ENCODE assay signal across 15 mouse cellular contexts in genomic region chr19:47563715-47564114, GRCm38 (mm10). TPM values are rescaled to one million over a fixed set of nuclear protein-coding genes. Genes with fewer than 3 reads are reported as not detected.
DNase-seq lines count a peak whose midpoint lies in the region; ATAC-seq and TF ChIP-seq lines count a peak whose summit lies in the region.
"Had no signal": no experiment of that assay in that cellular context is flagged by ENCODE, and none has a peak within 500 bp of the region (broad histone marks: within the 10 kb centered on the region; RNA-seq: fewer than 3 reads in every experiment).

No protein-coding gene starts in this region.

- H3K36me3 ChIP-seq in intestine, embryonic 14.5 days (ENCODE audit: control insufficient read depth, insufficient read depth, low read length), result no peaks in the 10 kb centered on the region
- H3K36me3 ChIP-seq in intestine, postnatal 0 days (ENCODE audit: control insufficient read depth, insufficient read depth), result no peaks in the 10 kb centered on the region
- no peaks in the 10 kb centered on the region for H3K36me3 ChIP-seq in kidney, embryonic 16.5 days (ENCODE audit: insufficient read depth, low read length)
- no peaks in the 10 kb centered on the region for H3K36me3 ChIP-seq in lung, embryonic 16.5 days (ENCODE audit: control insufficient read depth, insufficient read depth, low read length)
- H3K36me3 ChIP-seq in stomach, embryonic 16.5 days (ENCODE audit: control insufficient read depth, insufficient read depth, low read length), result no peaks in the 10 kb centered on the region
- H3K36me3 ChIP-seq: embryonic facial prominence, embryonic 12.5 days; forebrain, embryonic 15.5 days had no signal

- no peak overlapping the region for H3K27ac ChIP-seq in intestine, embryonic 14.5 days (ENCODE audit: low read depth)
- no peak overlapping the region for H3K27ac ChIP-seq in intestine, postnatal 0 days (ENCODE audit: low read depth, low read length)
- H3K27ac ChIP-seq in kidney, embryonic 16.5 days (ENCODE audit: low read length), result no peak overlapping the region
- no peak overlapping the region for H3K27ac ChIP-seq in lung, embryonic 16.5 days (ENCODE audit: low read length)
- no peak overlapping the region for H3K27ac ChIP-seq in stomach, embryonic 16.5 days (ENCODE audit: low read length)
- H3K27ac ChIP-seq: embryonic facial prominence, embryonic 12.5 days; forebrain, embryonic 15.5 days had no signal

- no peak overlapping the region for H3K9ac ChIP-seq in intestine, embryonic 14.5 days (ENCODE audit: low read length)
- H3K9ac ChIP-seq in intestine, postnatal 0 days (ENCODE audit: low read depth, low read length), result no peak overlapping the region
- H3K9ac ChIP-seq in kidney, embryonic 16.5 days (replicated peaks; ENCODE audit: low read length), result no peak overlapping the region
- H3K9ac ChIP-seq in lung, embryonic 16.5 days (ENCODE audit: low read length), result no peak overlapping the region
- H3K9ac ChIP-seq in stomach, embryonic 16.5 days (ENCODE audit: low read length), result no peak overlapping the region
- H3K9ac ChIP-seq: embryonic facial prominence, embryonic 12.5 days; forebrain, embryonic 15.5 days had no signal

- no peak for ATAC-seq in intestine, embryonic 14.5 days (replicated peaks; ENCODE audit: low FRiP score, low TSS enrichment, low read depth)
- ATAC-seq in intestine, postnatal 0 days, result no peak
- ATAC-seq in kidney, embryonic 16.5 days (ENCODE audit: low FRiP score, low TSS enrichment), result no peak
- 0 out of 2 replicates have a peak, but pooled peaks have one; percentile 24 for ATAC-seq in lung, embryonic 16.5 days (ENCODE audit: low read depth)
- ATAC-seq in stomach, embryonic 16.5 days (ENCODE audit: insufficient read depth, low FRiP score), result no peak
- ATAC-seq: forebrain, embryonic 15.5 days had no signal

- no peak for DNase-seq in intestine, embryonic 14.5 days (ENCODE audit: low spot score)
- no peak for DNase-seq in kidney, postnatal 14 days
- no peak for DNase-seq in lung, adult 18-20 months
- DNase-seq: adrenal gland, postnatal 14 days; cerebellum, adult 11-12 months; cerebellum, adult 9-10 months; cerebellum, postnatal 25 days; gastrocnemius, postnatal 36 days; heart, postnatal 10 days had no signal

- no peaks in the 10 kb centered on the region for H3K27me3 ChIP-seq in intestine, embryonic 14.5 days (replicated peaks; ENCODE audit: control insufficient read depth, insufficient read depth, low read length)
- no peaks in the 10 kb centered on the region for H3K27me3 ChIP-seq in intestine, postnatal 0 days (replicated peaks; ENCODE audit: control insufficient read depth, insufficient read depth, low read length)
- H3K27me3 ChIP-seq in kidney, embryonic 16.5 days (ENCODE audit: insufficient read depth, low read length), result no peaks in the 10 kb centered on the region
- H3K27me3 ChIP-seq in lung, embryonic 16.5 days (ENCODE audit: control insufficient read depth, insufficient read depth, low read depth, low read length), result no peaks in the 10 kb centered on the region
- H3K27me3 ChIP-seq in stomach, embryonic 16.5 days (ENCODE audit: control insufficient read depth, insufficient read depth, low read length), result no peaks in the 10 kb centered on the region
- H3K27me3 ChIP-seq: embryonic facial prominence, embryonic 12.5 days; forebrain, embryonic 15.5 days had no signal

- no peak for TF ChIP-seq CTCF in intestine, postnatal 0 days (IDR thresholded peaks at IDR 0.05; ENCODE audit: low read depth)

- H3K9me3 ChIP-seq in intestine, embryonic 14.5 days (ENCODE audit: control insufficient read depth, low read length), result no peaks in the 10 kb centered on the region
- H3K9me3 ChIP-seq in intestine, postnatal 0 days (ENCODE audit: control insufficient read depth), result no peaks in the 10 kb centered on the region
- H3K9me3 ChIP-seq in kidney, embryonic 16.5 days (ENCODE audit: low read length), result no peaks in the 10 kb centered on the region
- no peaks in the 10 kb centered on the region for H3K9me3 ChIP-seq in lung, embryonic 16.5 days (ENCODE audit: control insufficient read depth, low read length)
- no peaks in the 10 kb centered on the region for H3K9me3 ChIP-seq in stomach, embryonic 16.5 days (replicated peaks; ENCODE audit: control insufficient read depth, low read length)
- H3K9me3 ChIP-seq: embryonic facial prominence, embryonic 12.5 days; forebrain, embryonic 15.5 days had no signal

- H3K4me1 ChIP-seq in intestine, embryonic 14.5 days (replicated peaks; ENCODE audit: control insufficient read depth, insufficient read depth, low read length), result peaks cover 15% of the 10 kb centered on the region; the same call in 1 of the 2 replicates
- 0 out of 2 replicates have a peak, but pooled peaks cover 2% of the 10 kb centered on the region for H3K4me1 ChIP-seq in intestine, postnatal 0 days (replicated peaks; ENCODE audit: control insufficient read depth, insufficient read depth, low read length)
- peaks cover 17% of the 10 kb centered on the region; the same call in 1 of the 2 replicates for H3K4me1 ChIP-seq in kidney, embryonic 16.5 days (ENCODE audit: insufficient read depth, low read length)
- peaks cover 17% of the 10 kb centered on the region for H3K4me1 ChIP-seq in lung, embryonic 16.5 days (replicated peaks; ENCODE audit: control insufficient read depth, insufficient read depth, low read length)
- H3K4me1 ChIP-seq in stomach, embryonic 16.5 days (ENCODE audit: control insufficient read depth, insufficient read depth, low read length), result peaks cover 22% of the 10 kb centered on the region
- H3K4me1 ChIP-seq: embryonic facial prominence, embryonic 12.5 days had no signal

- H3K4me2 ChIP-seq in intestine, embryonic 14.5 days (ENCODE audit: low read length), result peak overlapping the region; percentile 39
- H3K4me2 ChIP-seq in intestine, postnatal 0 days (replicated peaks; ENCODE audit: low read depth), result no peak overlapping the region
- peak overlapping the region; percentile 28 for H3K4me2 ChIP-seq in kidney, embryonic 16.5 days (replicated peaks; ENCODE audit: low read depth, low read length)
- peak overlapping the region; percentile 38 for H3K4me2 ChIP-seq in lung, embryonic 16.5 days (ENCODE audit: low read depth, low read length)
- peak overlapping the region; percentile 34 for H3K4me2 ChIP-seq in stomach, embryonic 16.5 days (ENCODE audit: low read depth, low read length)
- H3K4me2 ChIP-seq: embryonic facial prominence, embryonic 12.5 days; forebrain, embryonic 15.5 days had no signal

- WGBS in intestine, embryonic 14.5 days, result 27% methylated on average over 13 of the region's 13 CpGs
- 49% methylated on average over 13 of the region's 13 CpGs for WGBS in intestine, postnatal 0 days
- 34% methylated on average over 13 of the region's 13 CpGs for WGBS in kidney, embryonic 16.5 days
- 29% methylated on average over 13 of the region's 13 CpGs for WGBS in lung, embryonic 16.5 days
- whole genome bisulfite sequencing in stomach, embryonic 16.5 days, result 28% methylated on average over 13 of the region's 13 CpGs

- 0 out of 2 replicates have a peak overlapping the region, but pooled peaks have one; percentile 3 for H3K4me3 ChIP-seq in intestine, embryonic 14.5 days (ENCODE audit: low read depth, low read length)
- H3K4me3 ChIP-seq in intestine, postnatal 0 days (ENCODE audit: low read depth, low read length), result no peak overlapping the region
- no peak overlapping the region for H3K4me3 ChIP-seq in kidney, embryonic 16.5 days (ENCODE audit: low read length)
- no peak overlapping the region for H3K4me3 ChIP-seq in lung, embryonic 16.5 days (ENCODE audit: low read length)
- H3K4me3 ChIP-seq in stomach, embryonic 16.5 days (replicated peaks; ENCODE audit: low read length), result no peak overlapping the region
- H3K4me3 ChIP-seq: embryonic facial prominence, embryonic 12.5 days; forebrain, embryonic 15.5 days had no signal

RNA-seq across cellular contexts. Expression of gene Slk, which starts 15.8 kb away (rescaled TPM):
- 21.1 and 24.5 TPM in 2 replicates for polyA plus RNA-seq in intestine, embryonic 14.5 days (2014; fragmentation: Nextera tagmentation; extraction: Ambion mirVana)
- polyA plus RNA-seq in intestine, postnatal 0 days (2015; fragmentation: Nextera tagmentation; extraction: Ambion mirVana), result 8.8 and 10.0 TPM in 2 replicates
- 11.1 and 11.4 TPM in 2 replicates for polyA plus RNA-seq in kidney, embryonic 16.5 days (2015; fragmentation: Nextera tagmentation; extraction: Ambion mirVana)
- polyA plus RNA-seq in lung, embryonic 16.5 days (2015; fragmentation: Nextera tagmentation; extraction: Ambion mirVana), result 11.8 and 12.3 TPM in 2 replicates
- polyA plus RNA-seq in stomach, embryonic 16.5 days (2015; fragmentation: Nextera tagmentation; extraction: Ambion mirVana), result 18.0 and 18.8 TPM in 2 replicates

RNA-seq across cellular contexts. Expression of gene Stn1, which starts 26.4 kb away (rescaled TPM):
- 53.5 and 60.1 TPM in 2 replicates for polyA plus RNA-seq in intestine, embryonic 14.5 days (2014; fragmentation: Nextera tagmentation; extraction: Ambion mirVana)
- 11.4 and 14.9 TPM in 2 replicates for polyA plus RNA-seq in intestine, postnatal 0 days (2015; fragmentation: Nextera tagmentation; extraction: Ambion mirVana)
- polyA plus RNA-seq in kidney, embryonic 16.5 days (2015; fragmentation: Nextera tagmentation; extraction: Ambion mirVana), result 54.8 and 58.9 TPM in 2 replicates
- polyA plus RNA-seq in lung, embryonic 16.5 days (2015; fragmentation: Nextera tagmentation; extraction: Ambion mirVana), result 55.5 and 59.7 TPM in 2 replicates
- 49.7 and 55.4 TPM in 2 replicates for polyA plus RNA-seq in stomach, embryonic 16.5 days (2015; fragmentation: Nextera tagmentation; extraction: Ambion mirVana)
